Mouse (Mus musculus): ENCODE results near the gene Plxna2. TPM values are rescaled to one million over a fixed set of nuclear protein-coding genes. Genes with fewer than 3 reads are reported as not detected.
A peak's percentile ranks its signal among the peaks of the same experiment; 100 is the strongest.

Plxna2 gene
- polyA plus RNA-seq, 1 experiment from 2014 or later, result 23.9 TPM

DNA sequence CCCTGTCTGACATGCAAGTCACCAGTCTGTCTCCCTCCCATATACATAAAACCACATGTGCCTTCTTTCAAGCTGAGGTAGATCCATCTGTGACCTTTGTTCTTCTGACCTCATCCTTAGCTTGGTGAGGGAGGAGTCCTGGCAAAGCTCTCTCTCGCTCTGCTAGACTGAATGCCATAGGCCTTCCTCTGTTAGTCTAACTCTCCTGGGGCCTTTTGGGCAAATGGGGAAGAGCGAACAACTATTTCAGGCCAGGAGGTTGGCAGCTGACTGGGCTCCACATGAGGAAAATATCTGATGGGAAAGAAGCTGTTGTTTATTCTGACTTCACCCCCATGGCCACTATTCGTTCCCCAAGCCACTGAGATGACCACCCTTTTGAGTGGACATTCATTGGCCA lies 59.9 kb downstream of the Plxna2 start:
- H3K27ac ChIP-seq, result no peak overlapping the region
- H3K36me3 ChIP-seq, result 0 out of 2 replicates have a peak, but pooled peaks cover 3% of the 10 kb centered on the region
- peaks cover 58% of the 10 kb centered on the region for H3K4me1 ChIP-seq (replicated peaks)
- H3K9me3 ChIP-seq, result no peaks in the 10 kb centered on the region
- WGBS, result 52% methylated on average over 3 of the region's 3 CpGs
- no peak for DNase-seq (ENCODE audit: low spot score)
- no peak overlapping the region for H3K4me3 ChIP-seq
- H3K27me3 ChIP-seq (ENCODE audit: insufficient read depth, poor library complexity, severe bottlenecking), result no peaks in the 10 kb centered on the region

DNA sequence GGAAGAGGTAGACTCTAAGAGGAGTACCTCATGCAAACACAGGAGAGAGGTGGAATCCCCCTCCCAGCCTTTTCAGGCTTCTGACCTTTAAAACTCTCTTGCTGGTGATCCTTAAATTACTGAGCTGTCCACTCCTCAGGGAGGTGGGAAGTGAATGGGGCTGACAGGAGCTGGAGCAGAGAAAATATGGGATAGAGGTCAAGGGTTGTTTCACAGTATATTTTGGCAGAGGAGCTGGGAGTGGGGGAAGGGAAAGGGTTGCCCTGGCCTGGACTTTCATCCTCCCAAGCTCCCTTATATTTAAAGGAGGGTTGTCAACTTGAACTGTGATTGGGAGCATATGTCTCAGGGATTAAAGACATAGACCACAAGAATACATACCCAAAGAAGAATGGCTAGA lies 61.1 kb downstream of the Plxna2 start:
- H3K4me1 ChIP-seq (replicated peaks), result peaks cover 58% of the 10 kb centered on the region
- H3K27ac ChIP-seq, result 0 out of 2 replicates have a peak overlapping the region, but pooled peaks have one; percentile 23
- H3K4me3 ChIP-seq, result no peak overlapping the region
- H3K9me3 ChIP-seq, result no peaks in the 10 kb centered on the region
- no peaks in the 10 kb centered on the region for H3K36me3 ChIP-seq
- DNase-seq (ENCODE audit: low spot score), result no peak
- no peaks in the 10 kb centered on the region for H3K27me3 ChIP-seq (ENCODE audit: insufficient read depth, poor library complexity, severe bottlenecking)

DNA sequence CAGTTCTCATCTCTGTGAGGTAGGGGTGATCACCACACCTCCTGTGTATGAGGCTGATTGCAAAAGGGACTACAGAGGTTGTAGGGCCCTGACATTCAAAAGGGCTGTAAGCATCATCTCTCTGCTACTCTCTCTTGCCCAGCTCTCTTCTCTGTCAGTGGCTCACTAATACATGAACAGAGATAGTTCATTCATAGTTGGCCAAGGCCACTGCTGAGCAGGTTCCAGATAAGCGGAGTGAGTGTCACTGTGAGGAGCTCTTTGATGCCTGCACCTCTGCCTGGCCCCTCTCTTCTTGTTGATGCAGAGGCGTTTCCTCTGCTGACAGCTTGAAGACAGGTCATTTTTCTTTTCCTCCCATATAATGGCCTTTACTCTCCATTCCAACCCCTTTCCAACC lies 62.1 kb downstream of the Plxna2 start:
- 25% methylated on average over 2 of the region's 2 CpGs for WGBS

DNA sequence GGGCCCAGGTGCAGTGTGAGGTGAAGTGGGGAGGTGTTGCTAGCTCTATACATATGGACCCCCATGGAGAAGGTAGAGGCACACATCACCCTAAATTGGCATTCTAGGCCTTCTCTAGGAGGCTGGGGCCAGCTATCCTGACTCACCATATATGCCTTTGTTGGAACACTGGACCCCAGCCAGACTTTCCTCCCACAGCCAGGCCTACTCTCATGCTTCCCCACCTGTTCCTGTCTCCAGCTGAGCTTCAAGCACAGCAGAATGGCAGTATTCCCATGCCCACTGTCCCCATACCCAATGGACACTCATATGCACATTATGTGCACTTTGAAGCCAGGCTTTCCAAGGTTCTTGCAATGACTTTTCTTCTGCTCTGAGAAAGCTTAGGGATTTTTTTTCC lies 64.0 kb downstream of the Plxna2 start:
- H3K9me3 ChIP-seq, result no peaks in the 10 kb centered on the region
- peaks cover 46% of the 10 kb centered on the region for H3K4me1 ChIP-seq (replicated peaks)
- no peak overlapping the region for H3K27ac ChIP-seq
- H3K36me3 ChIP-seq, result peaks cover 10% of the 10 kb centered on the region; the same call in 1 of the 2 replicates
- DNase-seq (ENCODE audit: low spot score), result no peak
- no peak overlapping the region for H3K4me3 ChIP-seq
- H3K27me3 ChIP-seq (ENCODE audit: insufficient read depth, poor library complexity, severe bottlenecking), result no peaks in the 10 kb centered on the region

More for the DNA sequence above, 62.1 kb downstream of the Plxna2 start:
- DNase-seq (ENCODE audit: low spot score), result no peak
- H3K27ac ChIP-seq, result peak overlapping the region; percentile 12; the same call in 1 of the 2 replicates
- H3K27me3 ChIP-seq (ENCODE audit: insufficient read depth, poor library complexity, severe bottlenecking), result no peaks in the 10 kb centered on the region
- H3K4me1 ChIP-seq (replicated peaks), result peaks cover 58% of the 10 kb centered on the region
- no peak overlapping the region for H3K4me3 ChIP-seq
- H3K36me3 ChIP-seq, result peaks cover 6% of the 10 kb centered on the region; the same call in 1 of the 2 replicates
- H3K9me3 ChIP-seq, result no peaks in the 10 kb centered on the region

DNA sequence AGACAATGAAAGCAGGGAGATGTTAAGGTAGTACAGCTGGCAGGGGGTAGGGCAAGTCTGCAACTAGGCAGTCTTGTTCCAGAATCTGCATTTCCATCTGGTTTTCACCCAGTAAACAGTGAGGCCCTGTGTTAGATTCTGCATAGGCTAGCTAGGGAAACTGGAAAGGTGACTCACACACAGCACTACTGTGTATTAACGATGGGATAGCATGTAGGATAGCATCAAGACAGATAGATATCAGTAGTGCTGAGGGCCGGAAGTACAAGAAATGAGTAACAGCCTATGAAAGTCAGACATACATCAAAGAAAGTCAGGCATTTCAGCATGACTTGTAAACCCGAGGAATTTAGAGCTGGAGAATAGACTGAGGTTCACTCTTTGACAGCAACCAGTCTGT lies 65.1 kb downstream of the Plxna2 start:
- no peak for DNase-seq (ENCODE audit: low spot score)
- H3K4me3 ChIP-seq, result no peak overlapping the region
- H3K36me3 ChIP-seq, result peaks cover 10% of the 10 kb centered on the region; the same call in 1 of the 2 replicates
- no peak overlapping the region for H3K27ac ChIP-seq
- WGBS, result 86% methylated on average over 3 of the region's 3 CpGs
- H3K4me1 ChIP-seq (replicated peaks), result peaks cover 34% of the 10 kb centered on the region
- H3K9me3 ChIP-seq, result no peaks in the 10 kb centered on the region
- H3K27me3 ChIP-seq (ENCODE audit: insufficient read depth, poor library complexity, severe bottlenecking), result no peaks in the 10 kb centered on the region

DNA sequence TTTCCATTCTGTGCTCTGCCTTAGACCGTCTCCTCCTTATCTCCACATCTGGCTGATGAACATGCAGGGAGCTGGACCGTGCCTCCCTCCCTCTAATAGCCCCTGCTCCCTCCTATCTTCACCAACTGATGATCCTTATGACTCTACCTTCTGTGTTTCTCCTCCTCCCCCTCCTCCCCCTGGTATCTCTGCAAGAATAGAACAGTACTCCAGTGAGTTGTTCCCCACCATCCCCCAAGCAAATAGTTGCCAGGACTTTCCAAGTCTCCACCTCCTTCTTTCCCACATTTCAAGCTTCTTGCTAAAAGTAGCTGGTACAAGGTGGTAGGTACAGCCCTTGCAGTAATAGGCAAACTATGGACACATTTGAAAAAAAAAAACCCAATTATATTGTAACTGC lies 67.9 kb downstream of the Plxna2 start:
- Histone ChIP-seq H3K4me3 (no peak overlapping the region), H3K4me1 (replicated peaks) (peaks cover 10% of the 10 kb centered on the region), H3K27me3 (ENCODE audit: insufficient read depth, poor library complexity, severe bottlenecking) (no peaks in the 10 kb centered on the region), H3K9me3 (no peaks in the 10 kb centered on the region), H3K36me3 (peaks cover 10% of the 10 kb centered on the region; the same call in 1 of the 2 replicates), H3K27ac (no peak overlapping the region)
- no peak for DNase-seq (ENCODE audit: low spot score)
- WGBS, result 83% methylated on average over 2 of the region's 2 CpGs

DNA sequence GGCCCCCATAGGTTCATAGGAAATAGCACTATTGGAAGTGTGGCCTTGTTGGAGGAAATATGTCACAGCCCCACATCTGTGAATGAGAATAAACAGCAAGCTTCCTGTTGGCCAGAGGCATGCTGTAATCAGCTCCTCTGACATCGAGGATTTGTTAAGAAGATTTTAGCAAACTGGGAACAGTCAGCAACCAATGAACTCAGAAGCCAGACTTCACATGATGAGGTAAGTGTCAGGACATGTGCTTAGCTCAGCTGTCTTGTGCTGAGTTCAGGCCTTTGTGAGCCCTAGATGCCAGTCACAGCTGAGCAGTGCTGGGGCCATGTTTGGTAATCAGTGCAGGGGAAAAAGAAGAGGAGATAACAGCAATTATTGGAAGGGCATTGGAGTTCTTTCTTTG lies 69.7 kb downstream of the Plxna2 start:
- peaks cover 10% of the 10 kb centered on the region; the same call in 1 of the 2 replicates for H3K36me3 ChIP-seq
- 73% methylated on average over 1 of the region's 1 CpGs for WGBS
- no peak overlapping the region for H3K27ac ChIP-seq
- H3K4me3 ChIP-seq, result no peak overlapping the region
- peaks cover 6% of the 10 kb centered on the region; the same call in 1 of the 2 replicates for H3K4me1 ChIP-seq (replicated peaks)
- DNase-seq (ENCODE audit: low spot score), result no peak
- H3K27me3 ChIP-seq (ENCODE audit: insufficient read depth, poor library complexity, severe bottlenecking), result no peaks in the 10 kb centered on the region
- H3K9me3 ChIP-seq, result no peaks in the 10 kb centered on the region

GRCm38 (mm10) chr1:194688161-194688560 lies 70.1 kb downstream of the Plxna2 start:
- H3K4me3 ChIP-seq, result no peak overlapping the region
- no peak overlapping the region for H3K27ac ChIP-seq
- DNase-seq (ENCODE audit: low spot score), result no peak
- peaks cover 6% of the 10 kb centered on the region; the same call in 1 of the 2 replicates for H3K4me1 ChIP-seq (replicated peaks)
- WGBS, result 77% methylated on average over 2 of the region's 2 CpGs
- no peaks in the 10 kb centered on the region for H3K27me3 ChIP-seq (ENCODE audit: insufficient read depth, poor library complexity, severe bottlenecking)
- H3K36me3 ChIP-seq, result peaks cover 10% of the 10 kb centered on the region; the same call in 1 of the 2 replicates
- H3K9me3 ChIP-seq, result no peaks in the 10 kb centered on the region

DNA sequence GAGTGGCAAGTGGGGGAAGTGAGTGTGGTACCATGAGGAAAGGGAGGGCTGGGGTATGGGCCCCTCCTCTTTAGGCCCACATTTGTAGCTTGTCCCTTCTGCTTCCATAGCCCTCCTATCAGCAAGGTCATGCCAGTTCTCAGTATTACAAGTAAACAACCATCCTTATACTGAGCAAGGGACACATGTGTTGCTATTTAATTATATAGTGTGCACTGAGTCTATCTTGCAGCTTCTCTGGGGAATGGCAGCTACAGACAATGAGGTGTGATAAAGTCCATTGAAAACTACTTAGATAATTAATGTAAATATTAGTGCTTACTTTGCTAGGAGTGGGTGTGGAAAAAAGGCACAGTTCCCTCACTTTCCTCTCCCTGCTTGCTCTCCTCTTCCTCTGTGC lies 75.0 kb downstream of the Plxna2 start:
- Histone ChIP-seq H3K4me3 (no peak overlapping the region), H3K36me3 (0 out of 2 replicates have a peak, but pooled peaks cover 7% of the 10 kb centered on the region), H3K4me1 (replicated peaks) (peaks cover 3% of the 10 kb centered on the region; the same call in 1 of the 2 replicates), H3K27ac (no peak overlapping the region), H3K27me3 (ENCODE audit: insufficient read depth, poor library complexity, severe bottlenecking) (no peaks in the 10 kb centered on the region), H3K9me3 (no peaks in the 10 kb centered on the region)
- DNase-seq (ENCODE audit: low spot score), result no peak

DNA sequence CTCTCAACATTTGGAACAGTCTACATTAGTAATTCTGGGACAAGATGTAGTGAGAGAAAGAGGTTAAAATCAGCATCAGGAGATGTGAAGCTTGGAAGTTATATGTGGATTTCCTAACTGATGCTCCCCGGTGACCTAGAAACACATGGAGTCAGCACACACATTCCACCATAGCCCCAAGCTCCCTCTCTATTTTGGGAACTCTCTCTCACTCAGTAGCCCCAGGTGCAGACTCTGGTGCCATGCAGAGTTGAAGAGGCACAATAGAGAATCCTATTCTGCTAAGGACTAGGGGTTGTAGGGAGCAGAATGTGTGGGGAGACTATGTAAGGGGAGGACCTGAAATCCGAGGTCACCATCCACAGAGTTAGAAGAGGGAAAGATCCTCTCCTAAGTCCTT lies 75.5 kb downstream of the Plxna2 start:
- WGBS, result 67% methylated on average over 2 of the region's 2 CpGs
- Histone ChIP-seq H3K9me3 (no peaks in the 10 kb centered on the region), H3K36me3 (0 out of 2 replicates have a peak, but pooled peaks cover 7% of the 10 kb centered on the region), H3K4me3 (no peak overlapping the region), H3K27me3 (ENCODE audit: insufficient read depth, poor library complexity, severe bottlenecking) (no peaks in the 10 kb centered on the region), H3K4me1 (replicated peaks) (peaks cover 3% of the 10 kb centered on the region; the same call in 1 of the 2 replicates), H3K27ac (no peak overlapping the region)
- no peak for DNase-seq (ENCODE audit: low spot score)

DNA sequence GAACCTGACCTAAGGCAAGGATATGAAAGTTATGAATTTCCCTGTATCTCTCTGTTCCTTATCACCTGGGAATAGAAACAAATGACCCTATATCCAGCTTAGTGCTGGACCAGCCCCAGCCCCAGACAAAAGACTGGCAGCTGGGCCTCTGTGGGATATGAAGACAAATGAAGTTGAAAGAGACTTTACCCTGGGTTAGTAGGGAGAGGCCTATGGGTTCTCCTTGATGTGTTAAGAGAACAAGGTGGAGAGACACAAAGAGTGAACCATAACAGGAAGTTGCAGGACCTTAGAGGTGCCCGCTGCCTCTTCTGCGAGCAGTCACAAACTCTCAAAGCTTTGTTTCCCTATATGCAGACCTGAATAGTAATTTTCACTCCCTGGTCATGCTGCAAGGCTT lies 76.8 kb downstream of the Plxna2 start:
- Histone ChIP-seq H3K27ac (no peak overlapping the region), H3K36me3 (0 out of 2 replicates have a peak, but pooled peaks cover 7% of the 10 kb centered on the region), H3K4me1 (replicated peaks) (no peaks in the 10 kb centered on the region), H3K4me3 (no peak overlapping the region), H3K27me3 (ENCODE audit: insufficient read depth, poor library complexity, severe bottlenecking) (no peaks in the 10 kb centered on the region), H3K9me3 (no peaks in the 10 kb centered on the region)
- DNase-seq (ENCODE audit: low spot score), result no peak
- WGBS, result 81% methylated on average over 2 of the region's 2 CpGs

- Histone ChIP-seq H3K27me3 (ENCODE audit: insufficient read depth, poor library complexity, severe bottlenecking) (no peaks in the 10 kb centered on the region), H3K4me1 (replicated peaks) (no peaks in the 10 kb centered on the region), H3K4me3 (no peak overlapping the region), H3K9me3 (no peaks in the 10 kb centered on the region), H3K27ac (no peak overlapping the region), H3K36me3 (0 out of 2 replicates have a peak, but pooled peaks cover 7% of the 10 kb centered on the region)
- no peak for DNase-seq (ENCODE audit: low spot score)
- 93% methylated on average over 2 of the region's 2 CpGs for WGBS
Measured at GRCm38 (mm10) chr1:194697439-194697838, 79.4 kb downstream of the Plxna2 start.

DNA sequence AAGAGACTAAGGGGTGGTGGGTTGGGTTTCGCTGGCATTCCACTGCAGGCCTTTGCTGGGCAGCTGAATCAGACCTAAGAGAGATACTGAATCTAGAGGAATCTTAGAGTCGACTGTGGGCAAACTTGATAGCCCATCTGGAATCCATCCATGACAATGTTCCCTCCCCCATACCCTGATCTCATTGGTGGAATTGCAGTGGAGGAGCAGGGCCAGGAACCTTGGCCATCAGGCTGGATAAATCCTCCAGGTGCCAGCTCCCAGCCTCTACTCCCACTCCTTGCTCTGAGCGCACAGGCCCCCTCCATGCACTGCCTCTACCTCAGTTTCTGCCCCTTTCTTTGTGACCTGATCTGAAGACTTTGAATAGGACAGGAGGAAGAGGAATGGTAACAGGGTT lies 81.3 kb downstream of the Plxna2 start:
- no peak overlapping the region for H3K27ac ChIP-seq
- H3K36me3 ChIP-seq, result peaks cover 7% of the 10 kb centered on the region; the same call in 1 of the 2 replicates
- WGBS, result 76% methylated on average over 3 of the region's 3 CpGs
- no peaks in the 10 kb centered on the region for H3K27me3 ChIP-seq (ENCODE audit: insufficient read depth, poor library complexity, severe bottlenecking)
- no peak for DNase-seq (ENCODE audit: low spot score)
- no peaks in the 10 kb centered on the region for H3K9me3 ChIP-seq
- peaks cover 11% of the 10 kb centered on the region; the same call in 1 of the 2 replicates for H3K4me1 ChIP-seq (replicated peaks)
- H3K4me3 ChIP-seq, result no peak overlapping the region

DNA sequence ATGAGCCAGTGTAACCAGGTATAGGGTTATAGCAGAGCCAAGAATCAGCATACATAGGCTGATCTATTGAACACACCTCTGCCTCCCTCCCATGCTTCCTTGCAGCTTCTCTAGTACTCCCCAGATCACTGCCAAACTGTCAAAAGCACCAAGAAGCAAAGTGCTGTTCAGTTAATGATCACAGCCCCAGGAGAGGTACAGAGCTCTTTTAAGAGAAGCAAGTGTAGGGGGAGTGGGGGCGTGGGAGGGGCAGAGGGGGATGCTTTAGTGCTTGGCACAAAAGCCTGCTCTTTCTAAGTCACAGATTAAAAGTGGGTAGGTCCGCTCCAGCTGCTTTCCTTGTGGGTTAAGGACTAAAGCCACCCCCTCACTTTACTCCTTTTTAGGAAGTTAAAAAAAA lies 85.2 kb downstream of the Plxna2 start:
- no peak for DNase-seq (ENCODE audit: low spot score)
- Histone ChIP-seq H3K27me3 (ENCODE audit: insufficient read depth, poor library complexity, severe bottlenecking) (no peaks in the 10 kb centered on the region), H3K9me3 (no peaks in the 10 kb centered on the region), H3K4me1 (replicated peaks) (peaks cover 11% of the 10 kb centered on the region; the same call in 1 of the 2 replicates), H3K27ac (no peak overlapping the region), H3K4me3 (no peak overlapping the region), H3K36me3 (peaks cover 19% of the 10 kb centered on the region; the same call in 1 of the 2 replicates)
- WGBS, result 41% methylated on average over 2 of the region's 2 CpGs
